Mouse (Mus musculus) adrenal gland, adult 18-20 months (tissue): ENCODE data around the gene Set. TPM values are rescaled to one million over a fixed set of nuclear protein-coding genes. Genes with fewer than 3 reads are reported as not detected.

Source experiments
- DNase-seq, 2 experiments: peaks; one replicate each; pipeline ENCODE4 v3.0.0; 2021 to 2022; ENCODE audit warnings: low spot score in 2 of 2
- total RNA-seq, 2 experiments: library from RNA; stranded (reverse); gene quantifications; 1 replicate in 1 of 2; 2 replicates in 1 of 2; pipeline ENCODE4 v1.2.3; 2021

The Set gene
- total RNA-seq, 2 experiments from 2014 or later, result 210 to 272 TPM

DNA sequence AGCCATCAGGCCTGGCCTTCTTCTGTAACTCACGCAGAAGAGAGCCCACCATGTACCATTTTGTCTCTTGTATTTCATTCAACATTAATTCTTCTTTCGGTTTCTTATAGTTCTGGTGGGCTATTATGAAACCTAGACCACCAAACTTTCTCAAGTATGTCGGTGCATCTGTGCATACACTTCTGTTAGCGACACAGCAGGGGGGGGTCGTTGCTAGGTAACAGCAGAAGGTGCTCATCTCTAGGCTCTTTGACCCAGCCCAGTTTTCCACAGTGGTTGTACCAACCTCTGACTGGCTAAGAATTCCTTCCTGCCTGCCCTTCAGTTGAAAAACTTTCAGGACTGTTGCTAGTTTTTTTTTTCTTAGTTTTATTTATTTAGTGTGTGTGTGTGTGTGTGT is 1.2 kb downstream of the Set start:
- DNase-seq, result no peak

DNA sequence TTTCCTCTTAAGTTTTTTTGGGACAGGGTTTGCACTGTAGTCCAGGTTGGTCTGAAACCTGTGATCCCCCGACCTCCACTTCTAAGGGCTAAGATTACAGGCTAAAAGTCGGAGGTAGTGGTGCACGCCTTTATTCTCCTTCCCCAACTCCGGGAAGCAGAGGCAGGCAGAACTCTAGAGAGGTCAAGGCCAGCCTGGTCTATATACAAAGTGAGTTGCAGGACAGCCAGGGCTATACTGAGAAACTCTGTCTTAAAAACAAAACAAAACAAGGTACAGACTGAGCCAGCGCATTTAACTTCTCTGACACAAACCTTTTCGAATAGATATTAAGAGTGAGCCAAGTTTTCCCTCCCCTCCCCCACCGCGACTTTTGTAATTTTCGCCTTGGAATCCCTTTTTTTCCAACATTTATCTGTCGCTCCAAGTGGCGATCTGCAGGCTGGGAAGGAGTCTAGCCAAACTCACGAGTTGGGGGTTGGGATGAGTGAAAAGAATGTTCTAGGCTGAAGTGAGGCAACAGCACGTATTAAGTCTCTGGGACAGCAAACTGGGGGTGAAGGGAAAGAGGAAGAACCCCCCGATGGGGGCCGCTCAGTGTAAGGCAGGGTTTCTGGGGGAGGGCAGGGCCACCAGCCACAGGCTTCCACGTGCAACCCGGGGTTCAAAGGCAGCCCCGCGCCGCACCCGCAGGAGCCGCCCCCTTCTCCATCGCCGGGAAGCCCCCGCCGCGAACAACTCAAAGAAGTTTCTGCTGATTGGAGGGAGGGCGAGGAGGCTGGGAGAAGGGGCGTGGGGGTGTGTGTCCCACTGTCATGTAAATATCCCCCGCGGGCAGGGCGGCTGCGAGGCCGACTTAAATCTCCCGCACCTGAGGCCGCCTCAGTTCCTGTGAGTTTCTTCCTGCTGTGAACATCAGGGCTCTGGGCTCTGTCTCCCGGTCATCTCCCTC is 4.3 kb downstream of the Set start:
- peak; percentile 57 to 58 for DNase-seq

DNA sequence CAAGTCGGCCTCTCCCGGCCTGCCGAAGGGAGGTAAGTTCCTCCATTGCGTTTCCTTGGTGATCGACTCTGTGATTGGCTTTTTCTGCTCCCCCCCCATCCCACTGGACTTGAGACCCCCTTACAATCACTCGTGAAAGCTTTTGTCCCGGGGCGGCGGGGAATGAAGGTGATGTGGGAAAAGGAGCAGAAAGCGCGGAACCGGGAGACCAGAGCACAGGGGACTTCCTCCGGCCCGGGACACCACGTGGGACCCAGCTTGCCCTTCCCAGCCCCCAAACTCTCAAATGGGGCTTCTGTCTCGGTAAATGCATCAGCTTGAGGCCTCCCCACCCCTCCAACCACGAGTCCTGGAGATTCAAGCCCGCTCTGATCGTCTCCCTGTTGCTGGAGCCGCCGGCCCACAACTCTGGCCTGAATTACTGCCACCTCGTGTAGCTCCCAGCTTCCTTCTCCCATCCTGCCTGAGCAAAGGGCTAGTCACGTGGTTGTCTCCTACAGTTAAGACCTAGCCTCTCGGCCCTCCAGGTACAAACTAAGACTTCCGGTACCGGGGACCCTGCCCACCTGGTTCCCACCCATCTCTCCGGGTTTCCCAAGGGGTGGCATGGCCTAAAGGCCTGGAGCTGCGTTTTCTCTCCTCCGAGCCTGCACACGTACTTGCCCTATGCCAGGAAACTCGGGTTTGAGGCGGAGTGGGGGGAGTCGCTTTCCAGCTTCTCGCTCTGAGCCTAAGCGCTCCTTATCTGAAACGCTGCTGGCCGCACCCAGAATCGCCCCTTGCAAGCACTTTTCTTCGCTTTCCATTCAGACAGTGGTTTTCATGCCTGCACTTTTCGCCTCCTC is 5.3 kb downstream of the Set start:
- DNase-seq, result peak; percentile 53 to 71

DNA sequence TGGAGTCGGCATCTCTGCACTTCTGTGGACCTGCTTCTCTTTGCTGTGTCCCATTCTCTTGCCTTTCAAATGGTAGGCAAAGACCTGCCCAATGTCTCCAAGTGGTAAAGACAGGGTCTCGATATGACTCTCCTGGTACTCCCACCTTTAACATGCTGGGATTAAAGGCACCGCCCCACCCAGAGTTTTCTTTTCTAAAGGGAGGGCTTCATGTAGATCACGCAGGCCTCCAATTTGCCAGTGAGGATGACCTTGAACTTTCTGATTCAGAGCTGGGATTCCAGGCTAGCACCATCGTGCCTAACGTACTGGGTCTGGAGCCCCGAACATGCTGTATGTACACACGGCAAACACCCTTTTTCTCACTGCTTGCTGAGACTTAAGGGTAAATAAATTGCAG is 6.1 kb downstream of the Set start:
- DNase-seq, result peak in 1 of 2 experiments; percentile 55

DNA sequence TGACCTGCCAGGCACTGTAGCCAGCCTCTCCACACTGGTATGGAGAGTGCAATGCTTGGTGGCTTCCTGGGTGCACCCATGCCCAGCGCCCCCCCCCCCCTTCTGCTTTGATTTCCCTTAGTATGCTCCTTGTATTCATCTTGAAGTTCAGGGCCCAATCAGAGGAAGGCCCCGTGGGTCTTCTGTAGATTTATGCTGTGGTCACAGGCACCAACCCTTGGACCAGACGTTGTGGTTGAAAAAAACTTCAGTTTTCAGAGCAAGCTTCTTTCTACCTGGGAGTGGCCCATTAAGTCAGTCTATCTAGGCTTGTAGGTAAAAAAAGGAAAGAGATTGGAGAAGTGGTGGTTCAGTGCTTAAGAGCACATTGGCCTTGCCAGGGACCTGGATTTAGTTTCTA is 6.6 kb downstream of the Set start:
- no peak for DNase-seq

DNA sequence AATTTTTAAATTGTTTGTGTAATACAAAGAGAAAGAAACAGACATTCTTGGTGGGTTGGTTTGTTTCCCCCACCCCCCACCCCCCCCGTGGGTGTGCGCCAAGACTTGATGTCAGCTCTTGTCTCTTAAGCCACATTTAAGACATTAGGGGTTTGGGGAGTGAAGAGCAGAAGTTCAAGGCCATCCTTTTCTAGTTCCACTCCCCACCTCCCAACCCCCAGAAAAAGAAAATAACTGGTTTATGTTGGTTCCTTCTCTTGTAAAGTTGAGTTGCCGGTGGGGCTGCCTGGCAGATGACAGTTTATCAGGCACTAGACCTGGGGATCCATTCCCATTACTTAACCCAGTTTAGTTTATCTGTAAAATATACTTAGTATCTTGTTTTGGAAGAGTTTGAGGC is 7.1 kb downstream of the Set start:
- DNase-seq, result no peak

DNA sequence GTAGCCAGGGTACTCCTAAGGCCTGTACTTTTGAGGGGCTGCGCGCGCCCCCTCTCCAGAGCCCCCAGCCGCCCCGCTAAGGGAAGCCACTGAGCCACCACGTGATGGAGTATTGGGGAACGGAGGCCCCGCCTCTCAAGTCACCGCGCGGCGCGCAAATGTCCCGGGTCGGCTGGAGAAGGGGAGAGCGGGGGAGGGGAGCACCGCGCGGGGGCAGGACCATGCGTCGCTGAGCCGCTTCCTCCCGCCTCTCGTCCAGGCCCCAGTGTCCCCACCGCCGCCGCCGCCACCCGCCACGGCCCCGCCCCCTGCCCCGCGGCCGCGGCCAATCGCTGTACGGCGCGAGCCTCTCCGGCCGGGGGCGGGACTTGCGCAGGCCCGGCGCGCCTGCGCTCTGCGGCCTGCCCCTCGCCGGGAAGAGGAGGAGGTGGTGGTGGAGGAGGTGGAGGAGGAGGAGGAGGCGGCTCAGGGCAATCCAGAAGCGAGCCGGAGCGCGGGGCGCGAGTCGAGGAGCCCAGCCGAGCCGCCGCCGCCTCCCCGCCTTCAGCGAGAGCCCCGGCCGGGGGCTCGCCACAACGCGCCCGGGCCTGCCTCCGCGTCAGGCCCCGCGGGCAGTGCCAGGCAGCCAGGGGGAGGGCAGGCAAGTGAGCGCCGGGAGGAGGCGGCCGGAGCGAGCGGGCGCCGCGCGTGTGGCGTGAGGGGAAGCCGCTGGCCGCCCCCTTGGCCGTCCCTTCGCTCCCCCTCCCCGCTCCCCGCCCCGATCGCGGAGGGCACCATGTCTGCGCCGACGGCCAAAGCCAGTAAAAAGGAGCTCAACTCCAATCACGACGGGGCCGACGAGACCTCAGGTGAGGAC is 9.1 kb downstream of the Set start:
- peak; percentile 96 for DNase-seq

DNA sequence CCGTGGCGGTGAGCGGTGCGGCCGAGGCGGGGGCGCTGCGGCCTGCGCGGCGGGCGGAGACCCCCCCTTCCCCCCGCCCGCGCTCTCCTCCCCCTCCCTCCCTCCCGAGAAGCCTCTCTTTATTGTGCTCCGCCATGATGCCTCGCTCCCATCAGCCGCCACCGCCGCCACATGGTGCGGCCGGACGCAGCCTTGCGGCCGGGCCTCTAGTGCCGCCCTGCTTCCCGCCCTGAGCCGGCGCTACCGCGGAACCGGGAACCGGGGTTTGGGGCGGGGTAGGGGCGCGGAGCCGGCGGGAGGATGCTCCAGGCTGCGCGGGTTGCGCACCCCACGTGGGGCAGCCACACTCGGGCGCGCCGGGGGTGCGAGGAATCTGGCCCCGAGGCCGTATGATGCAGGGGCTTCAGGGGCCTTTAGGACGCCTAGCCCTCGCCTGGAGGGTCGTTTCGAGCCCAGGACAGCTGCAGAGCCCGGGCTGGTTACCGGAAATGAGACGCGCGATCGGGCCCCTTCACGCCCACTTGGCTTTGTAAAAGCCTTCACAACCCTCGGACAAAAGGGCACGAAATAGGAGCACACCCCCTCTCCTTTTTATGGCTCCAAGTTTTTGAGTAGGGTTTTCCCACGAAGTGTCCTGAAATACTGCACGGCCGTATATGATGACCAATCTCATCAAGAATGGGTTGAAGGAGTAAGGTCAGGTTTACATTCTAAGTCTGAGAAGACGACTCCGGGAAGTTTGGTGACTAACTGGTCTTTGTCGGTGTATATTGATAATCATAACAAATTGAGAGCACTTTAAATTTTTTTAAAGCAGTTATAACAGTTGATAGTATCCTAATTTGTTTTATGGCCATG is 10.1 kb downstream of the Set start:
- peak; percentile 42 to 49 for DNase-seq

DNA sequence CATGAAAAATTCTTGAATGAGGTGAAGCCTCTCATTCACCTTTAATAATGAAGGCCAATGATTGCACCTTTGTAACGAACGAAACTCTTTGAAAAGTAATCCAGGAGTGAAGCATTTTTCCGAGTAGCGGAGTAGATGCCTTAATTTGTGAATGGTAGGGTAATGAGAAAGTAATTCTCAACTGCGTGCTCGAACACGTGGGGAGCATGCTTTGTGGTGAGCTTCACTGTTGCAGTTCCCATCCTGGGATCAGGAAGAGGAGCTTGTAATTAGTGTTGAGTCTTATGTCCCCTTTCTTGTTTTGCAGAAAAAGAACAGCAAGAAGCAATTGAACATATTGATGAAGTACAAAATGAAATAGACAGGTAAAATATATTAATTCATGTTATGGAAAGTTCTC is 10.8 kb downstream of the Set start:
- DNase-seq, result no peak

DNA sequence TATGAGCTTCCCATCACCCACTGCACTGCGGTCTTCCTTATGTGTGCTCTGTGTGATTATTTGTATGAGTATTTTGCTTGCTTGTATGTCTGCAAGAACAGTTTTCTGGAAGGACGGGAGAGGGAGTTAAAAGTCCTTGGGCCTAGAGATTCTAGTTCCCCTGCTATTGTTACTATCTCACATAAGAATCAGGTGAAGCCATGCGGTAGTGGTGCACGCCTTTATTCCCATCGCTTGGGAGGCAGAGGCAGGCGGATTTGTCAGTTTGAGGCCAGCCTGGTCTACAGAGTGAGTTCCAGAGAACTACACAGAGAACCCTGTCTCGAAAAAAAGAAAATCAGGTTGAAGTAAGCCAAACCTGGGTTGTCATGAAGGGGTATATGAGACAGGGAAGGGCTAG is 15.7 kb downstream of the Set start:
- DNase-seq, result no peak

DNA sequence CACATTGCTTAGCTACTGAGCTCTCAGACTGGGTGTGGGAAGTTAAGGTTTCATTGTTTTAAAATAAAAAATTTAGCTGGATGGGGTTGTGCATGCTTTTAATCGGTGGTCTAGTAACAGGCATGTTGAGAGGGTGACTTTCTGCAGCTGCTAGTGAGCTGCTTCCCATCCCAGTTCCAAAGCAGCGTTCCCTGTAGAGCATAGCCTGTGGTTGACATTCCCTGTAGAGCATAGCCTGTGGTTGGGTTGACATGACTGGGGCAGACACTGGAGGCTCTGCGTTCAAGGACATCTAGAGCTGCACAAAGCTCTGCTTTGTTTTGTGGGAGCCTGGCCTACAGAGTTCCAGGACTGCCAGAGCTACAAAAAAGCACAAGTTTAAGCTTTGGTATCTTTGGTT is 16.1 kb downstream of the Set start:
- no peak for DNase-seq

DNA sequence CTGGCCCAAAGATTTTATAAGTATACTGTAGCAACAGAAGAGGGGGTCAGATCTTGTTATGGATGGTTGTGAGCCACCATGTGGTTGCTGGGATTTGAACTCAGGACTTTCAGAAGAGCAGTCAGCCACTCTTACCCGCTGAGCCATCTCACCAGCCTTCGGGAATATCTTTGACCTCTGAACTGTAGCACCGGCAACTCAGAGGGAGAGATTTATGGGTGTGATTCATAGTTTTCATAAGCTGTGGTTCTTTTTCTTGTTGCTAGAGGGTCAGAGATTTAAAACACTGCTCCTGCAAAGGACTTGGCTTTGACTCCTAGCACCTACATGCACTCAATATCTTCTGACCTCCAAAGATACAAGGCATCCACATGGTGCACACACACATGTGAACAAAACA is 18.4 kb downstream of the Set start:
- DNase-seq, result no peak

DNA sequence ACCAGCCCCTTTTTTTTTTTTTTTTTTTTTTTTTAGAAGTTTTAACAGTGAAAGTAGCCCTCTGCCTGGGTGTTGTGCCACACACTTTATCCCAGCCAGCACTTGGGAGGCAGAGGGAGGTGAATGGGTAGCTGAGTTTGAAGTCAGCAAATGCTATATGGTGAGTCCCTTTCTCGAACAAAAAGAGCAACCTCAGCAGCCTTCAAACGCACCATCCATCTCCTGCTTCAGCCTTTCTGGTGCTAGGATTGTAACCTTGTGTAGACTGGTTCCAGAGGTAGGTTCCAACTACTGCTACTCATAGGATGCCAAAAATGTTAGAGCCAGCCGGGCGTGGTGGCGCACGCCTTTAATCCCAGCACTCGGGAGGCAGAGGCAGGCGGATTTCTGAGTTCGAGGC is 19.3 kb downstream of the Set start:
- DNase-seq, result no peak

DNA sequence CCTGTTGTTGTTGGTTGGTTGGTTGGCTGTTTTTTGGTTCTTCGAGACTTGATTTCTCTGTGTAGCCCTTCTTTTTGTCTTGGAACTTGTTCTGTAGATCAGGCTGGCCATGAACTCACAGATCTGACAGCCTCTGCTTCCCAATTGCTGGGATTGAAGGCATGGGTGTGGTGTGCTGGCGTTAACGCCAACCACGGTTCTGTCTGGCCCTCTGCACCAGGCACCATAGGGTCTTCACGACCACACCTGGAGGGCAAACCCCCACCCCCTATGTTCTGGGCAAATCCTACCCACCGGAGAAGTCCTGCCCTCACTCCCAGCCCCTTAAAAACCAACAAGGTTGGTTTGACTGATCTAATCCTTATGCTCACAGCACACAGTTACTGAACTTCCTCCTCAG is 19.8 kb downstream of the Set start:
- no peak for DNase-seq

DNA sequence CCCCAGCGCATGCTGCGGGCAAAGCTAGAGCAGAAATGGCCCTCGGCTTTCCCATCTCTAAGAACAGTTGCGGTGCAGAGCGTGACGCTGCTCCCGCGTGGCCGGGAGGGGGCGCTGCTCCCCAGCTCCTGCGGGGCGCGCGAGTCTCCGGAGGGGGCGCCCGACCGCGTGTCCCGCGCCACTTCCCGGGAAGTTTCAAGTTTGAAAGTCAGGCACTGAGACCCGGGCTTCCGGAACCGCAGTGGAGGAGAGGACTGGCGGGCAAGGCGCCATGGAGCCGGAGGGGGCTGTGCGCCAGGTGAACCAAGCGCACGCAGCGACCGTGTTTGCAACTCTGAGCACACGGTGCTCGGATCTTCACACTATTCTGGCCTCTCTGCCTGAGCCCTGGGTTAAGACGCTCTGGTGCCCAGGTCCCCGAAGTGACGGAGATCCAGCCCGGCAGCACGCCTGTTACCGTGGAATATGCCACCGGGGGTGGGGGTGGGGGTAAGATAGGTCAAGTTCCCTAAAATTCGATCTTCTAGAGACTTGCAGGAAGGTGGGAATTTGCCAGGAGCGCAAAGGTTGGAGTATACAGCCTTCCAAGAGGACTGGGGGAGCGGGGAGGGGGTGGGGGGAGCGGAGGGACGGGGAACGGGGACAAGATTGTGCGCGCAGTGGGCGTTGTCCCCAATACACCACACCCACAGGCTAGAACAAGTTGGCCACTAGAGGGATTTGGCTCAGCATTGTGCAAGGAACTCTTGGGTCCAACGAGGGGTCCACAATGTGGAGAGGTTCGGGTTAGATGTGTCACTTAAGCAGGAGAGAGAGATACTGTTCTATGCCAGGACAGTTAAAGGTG is 20.5 kb downstream of the Set start, which contains the start of gene Pkn3:
Gene Pkn3, plus strand, starts transcription at position 183 of the 847 bp plus-strand sequence.
- DNase-seq, result peak; percentile 92 to 93

DNA sequence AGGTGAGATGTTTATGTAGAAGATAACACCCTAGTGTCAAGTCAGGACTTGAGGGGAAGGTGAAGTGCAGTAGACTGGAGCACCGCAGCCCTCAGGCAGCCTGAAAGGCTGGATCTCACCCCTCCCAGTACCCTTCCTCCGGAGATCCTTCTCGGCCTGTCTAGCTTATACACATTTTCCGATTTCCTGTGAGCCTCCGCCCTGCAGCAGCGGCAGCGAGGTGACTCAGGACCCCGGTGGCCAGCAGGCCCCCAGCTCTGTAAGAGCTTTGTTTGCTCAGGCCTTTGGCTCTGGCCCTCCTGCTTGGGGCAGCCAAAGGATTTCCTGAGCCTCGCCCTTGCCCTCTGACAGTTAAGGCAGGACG is 21.2 kb downstream of the Set start:
- no peak for DNase-seq

DNA sequence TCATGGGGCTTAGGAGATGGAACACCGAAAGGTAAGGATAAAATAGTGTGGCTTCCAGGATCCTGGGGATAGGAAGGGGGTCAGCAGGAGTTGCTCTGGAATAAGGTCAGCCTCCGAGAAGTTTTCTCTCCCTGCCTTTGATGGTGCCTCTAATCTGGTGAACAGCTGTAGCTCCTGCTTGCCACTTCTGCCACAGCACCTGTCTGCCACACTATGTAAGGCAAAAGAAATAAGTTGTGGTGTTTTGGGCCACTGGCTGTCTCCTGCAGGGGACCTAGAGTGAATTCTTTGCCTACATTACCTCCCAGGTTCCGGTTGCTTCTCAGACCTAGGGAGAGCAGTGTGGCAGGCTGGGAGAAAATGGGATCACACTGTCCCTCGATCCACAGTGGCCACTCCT is 21.6 kb downstream of the Set start:
- no peak for DNase-seq

DNA sequence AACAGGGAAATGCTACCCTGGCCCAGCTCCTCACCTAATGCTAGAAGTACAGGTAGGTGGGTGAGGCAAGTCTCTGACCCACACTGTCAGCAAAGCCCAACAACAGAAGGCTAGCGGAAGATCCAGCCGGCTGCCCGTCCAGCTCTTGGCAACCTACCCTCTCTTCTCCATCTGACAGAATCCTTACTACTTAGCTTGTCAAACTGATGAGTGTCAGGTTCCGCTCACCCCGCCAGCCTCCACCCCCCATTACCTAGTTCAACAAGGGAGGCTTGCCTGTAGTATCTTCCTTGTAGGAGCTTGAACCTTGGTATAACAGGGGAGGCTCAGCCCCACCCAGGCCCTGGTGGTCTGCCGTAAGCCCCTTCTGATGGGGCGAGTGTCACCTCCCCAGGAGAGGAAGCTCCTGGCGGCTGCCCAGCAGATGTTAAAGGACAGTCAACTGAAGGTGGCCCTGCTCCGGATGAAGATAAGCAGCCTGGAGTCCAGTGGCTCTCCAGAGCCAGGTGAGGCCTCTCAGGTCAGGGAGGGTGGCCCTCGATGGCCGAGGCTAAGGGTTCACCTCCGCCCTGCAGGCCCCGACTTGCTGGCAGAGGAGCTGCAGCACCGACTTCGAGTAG is 23.1 kb downstream of the Set start:
- no peak for DNase-seq

DNA sequence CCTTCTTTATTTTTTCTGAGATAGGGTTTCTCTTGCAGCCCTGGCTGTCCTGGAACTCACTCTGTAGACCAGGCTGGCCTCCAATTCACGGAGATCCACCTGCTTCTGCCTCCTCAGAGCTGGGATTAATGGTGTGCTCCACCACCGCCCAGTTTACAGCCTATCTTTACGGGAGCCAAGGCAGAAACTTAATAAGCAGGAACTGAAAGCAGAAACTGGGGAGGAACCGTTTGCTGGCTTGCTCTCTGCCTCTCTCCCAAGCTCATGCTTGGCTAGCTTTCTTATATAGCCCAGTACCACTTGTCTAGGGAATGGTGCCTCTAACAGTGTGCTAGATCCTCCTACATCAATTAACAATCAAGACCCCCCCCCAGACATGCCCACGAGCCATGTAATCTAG is 26.9 kb downstream of the Set start:
- DNase-seq, result no peak
